Mouse (Mus musculus): ENCODE measurements at regions not wholly inside any gene's neighbourhood (a gene's known extent, or its start where the extent isn't known, plus 50 kb on each side); places are given as distances from the start of the nearest gene placed in this dataset.

GRCm38 (mm10) chr3:4339153-4339552 lies 1411.5 kb upstream of the Gm8797 start:
- no peak for TF ChIP-seq EP300 (optimal IDR thresholded peaks at IDR 0.05)
- peak; percentile 26; the same call in 1 of the 2 replicates for TF ChIP-seq CTCF (IDR thresholded peaks at IDR 0.05; ENCODE audit: low read depth)
